Mouse (Mus musculus) G1E (cell line): ENCODE measurements around the gene Ptpn11.

Experiments used
- CTCF ChIP-seq: IDR thresholded peaks from 2 replicates; pipeline ENCODE4 v1.5.1; 2012; ENCODE audit warnings: low read depth, low read length, inconsistent platforms, mixed read lengths
- GATA1 ChIP-seq: IDR thresholded peaks from 2 replicates; pipeline ENCODE4 v1.6.1; 2012; ENCODE audit warnings: borderline replicate concordance, low read length, inconsistent platforms, mixed read lengths
- POLR2AphosphoS5 ChIP-seq: IDR thresholded peaks from 2 replicates; pipeline ENCODE4 v1.6.1; 2012; ENCODE audit warnings: low read depth, low read length, inconsistent platforms; ENCODE audit not compliant: insufficient replicate concordance
- TAL1 ChIP-seq: conservative IDR thresholded peaks from 2 replicates; pipeline ENCODE4 v1.6.1; 2012; ENCODE audit warnings: low read depth, low read length, inconsistent platforms, mixed read lengths

- no peak for TF ChIP-seq CTCF
- TF ChIP-seq TAL1, result no peak
- TF ChIP-seq GATA1, result no peak
- no peak for TF ChIP-seq POLR2AphosphoS5
These were observed 29.0 kb upstream of the Ptpn11 start, which contains the start of gene Hectd4 for GRCm38 (mm10) chr5:121219980-121220731.
